Mouse (Mus musculus) heart, postnatal 0 days (tissue): ENCODE results near the gene Nrxn2. TPM values are rescaled to one million over a fixed set of nuclear protein-coding genes. Genes with fewer than 3 reads are reported as not detected.

Experiments
- ATAC-seq: fragments of 200-750 bp; cut with Nextera tagmentation; 2 replicates; pipeline ENCODE4 v1.8.0; 2017; ENCODE audit warnings: low read depth, moderate number of reproducible peaks, moderate library complexity; ENCODE audit not compliant: insufficient read depth
- DNase-seq: peaks from one replicate; pipeline ENCODE4 v3.0.0-alpha.2; 2016; ENCODE audit warnings: low spot score
- H3K27ac ChIP-seq: fragments of 300-500 bp; sonication (generic); 2 replicates; pipeline ENCODE4 v1.5.1; 2014; ENCODE audit warnings: low read depth, mild to moderate bottlenecking
- H3K27me3 ChIP-seq: fragments of 300-500 bp; sonication (generic); 2 replicates; pipeline ENCODE4 v1.6.1; 2014; ENCODE audit warnings: low read length, mixed read lengths; ENCODE audit not compliant: control insufficient read depth, insufficient read depth
- H3K36me3 ChIP-seq: fragments of 300-500 bp; sonication (generic); replicated peaks from 2 replicates; pipeline ENCODE4 v1.6.1; 2014; ENCODE audit warnings: low read length, mixed read lengths; ENCODE audit not compliant: control insufficient read depth, insufficient read depth
- H3K4me1 ChIP-seq: fragments of 300-500 bp; sonication (generic); 2 replicates; pipeline ENCODE4 v1.6.1; 2014; ENCODE audit warnings: antibody characterized with exemption; ENCODE audit not compliant: control insufficient read depth, insufficient read depth
- H3K4me2 ChIP-seq: fragments of 300-500 bp; sonication (generic); 2 replicates; pipeline ENCODE4 v1.6.1; 2014; ENCODE audit warnings: low read depth, mild to moderate bottlenecking, low read length, moderate library complexity
- H3K4me3 ChIP-seq: fragments of 300-500 bp; sonication (generic); 2 replicates; pipeline ENCODE4 v1.5.1; 2014; ENCODE audit warnings: low read depth, low read length
- H3K9ac ChIP-seq: fragments of 300-500 bp; sonication (generic); replicated peaks from 2 replicates; pipeline ENCODE4 v1.6.1; 2014; ENCODE audit warnings: low read depth, low read length, mixed read lengths
- H3K9me3 ChIP-seq: fragments of 300-500 bp; sonication (generic); replicated peaks from 2 replicates; pipeline ENCODE4 v1.6.1; 2016; ENCODE audit warnings: low read length; ENCODE audit not compliant: control insufficient read depth
- CTCF ChIP-seq: IDR thresholded peaks from 2 replicates; pipeline ENCODE4 v1.5.1; 2016; ENCODE audit warnings: antibody characterized with exemption, control low read depth, low read depth
- EP300 ChIP-seq: IDR thresholded peaks from 2 replicates; pipeline ENCODE4 v1.6.1; 2016; ENCODE audit warnings: antibody characterized with exemption, low read depth
- WGBS: fragments of 180-500 bp; shearing (Covaris S2); extraction: QIAGEN DNeasy Blood & Tissue Kit; methylation state at CpG from one replicate; pipeline ENCODE4 v1.1.7; 2014; 5-methylcytosine and 5-hydroxymethylcytosine counted together
- polyA plus RNA-seq: library from polyadenylated mRNA; unstranded; fragments of >200 nt; fragmentation: Nextera tagmentation; extraction: Ambion mirVana; gene quantifications from 2 replicates; pipeline ENCODE4 v1.2.1, GENCODE M21; 2015
- total RNA-seq: library from RNA; depleted of rRNA; stranded (reverse); fragments of >200 nt; gene quantifications from 2 replicates; pipeline ENCODE4 v1.2.3, GENCODE M21; 2014; ENCODE audit warnings: low replicate concordance

Nrxn2 gene
- total and polyA plus RNA-seq, 2 experiments from 2014 or later = 0.68 TPM; not detected in 1

- no peak overlapping the region for H3K27ac ChIP-seq
- H3K27me3 ChIP-seq = peaks cover 89% of the 10 kb centered on the region
- TF ChIP-seq EP300 (no peak), CTCF (no peak)
- ATAC-seq = no peak
- no peak for DNase-seq
- 0 out of 2 replicates have a peak overlapping the region, but pooled peaks have one; percentile 10 for H3K9ac ChIP-seq
- under 1% methylated on average over 34 of the region's 39 CpGs for WGBS
- H3K4me1 ChIP-seq = no peaks in the 10 kb centered on the region
- peak overlapping the region; percentile 49 for H3K4me3 ChIP-seq
- no peaks in the 10 kb centered on the region for H3K36me3 ChIP-seq
- H3K4me2 ChIP-seq = peak overlapping the region; percentile 64
- no peaks in the 10 kb centered on the region for H3K9me3 ChIP-seq
These were observed 79.3 kb downstream of the Nrxn2 start for GRCm38 (mm10) chr19:6497803-6498202.

GRCm38 (mm10) chr19:6498350-6499131 is 80.0 kb downstream of the Nrxn2 start:
- Histone ChIP-seq H3K9ac (0 out of 2 replicates have a peak overlapping the region, but pooled peaks have one; percentile 10), H3K27me3 (peaks cover 89% of the 10 kb centered on the region), H3K9me3 (no peaks in the 10 kb centered on the region), H3K4me2 (peak overlapping the region; percentile 64), H3K36me3 (no peaks in the 10 kb centered on the region), H3K27ac (no peak overlapping the region), H3K4me3 (peak overlapping the region; percentile 49), H3K4me1 (no peaks in the 10 kb centered on the region)
- TF ChIP-seq EP300 (no peak), CTCF (no peak)
- WGBS = 5% methylated on average over 26 of the region's 38 CpGs
- DNase-seq (no peak), ATAC-seq (no peak)

- ATAC-seq (no peak), DNase-seq (no peak)
- Histone ChIP-seq H3K4me1 (no peaks in the 10 kb centered on the region), H3K9ac (no peak overlapping the region), H3K9me3 (no peaks in the 10 kb centered on the region), H3K4me2 (no peak overlapping the region), H3K27ac (no peak overlapping the region), H3K27me3 (peaks cover 94% of the 10 kb centered on the region), H3K4me3 (no peak overlapping the region), H3K36me3 (no peaks in the 10 kb centered on the region)
- no peak for TF ChIP-seq CTCF
- TF ChIP-seq EP300 = no peak
- 44% methylated on average over 6 of the region's 6 CpGs for WGBS
These were observed 81.5 kb downstream of the Nrxn2 start for GRCm38 (mm10) chr19:6499860-6500635.

- Histone ChIP-seq H3K4me2 (no peak overlapping the region), H3K36me3 (no peaks in the 10 kb centered on the region), H3K9me3 (no peaks in the 10 kb centered on the region), H3K27me3 (peaks cover 90% of the 10 kb centered on the region), H3K4me1 (no peaks in the 10 kb centered on the region), H3K9ac (no peak overlapping the region), H3K27ac (no peak overlapping the region), H3K4me3 (no peak overlapping the region)
- no peak for TF ChIP-seq CTCF
- no peak for TF ChIP-seq EP300
- 23% methylated on average over 2 of the region's 2 CpGs for WGBS
- ATAC-seq (no peak), DNase-seq (no peak)
These were observed 82.1 kb downstream of the Nrxn2 start for GRCm38 (mm10) chr19:6500636-6501025.

GRCm38 (mm10) chr19:6502035-6502541 is 83.6 kb downstream of the Nrxn2 start:
- Histone ChIP-seq H3K4me2 (peak overlapping the region; percentile 39), H3K4me1 (no peaks in the 10 kb centered on the region), H3K27me3 (peaks cover 95% of the 10 kb centered on the region), H3K27ac (no peak overlapping the region), H3K4me3 (peak overlapping the region; percentile 10), H3K9ac (no peak overlapping the region), H3K9me3 (no peaks in the 10 kb centered on the region), H3K36me3 (no peaks in the 10 kb centered on the region)
- ATAC-seq (no peak), DNase-seq (no peak)
- TF ChIP-seq CTCF = no peak
- no peak for TF ChIP-seq EP300
- 1% methylated on average over 25 of the region's 25 CpGs for WGBS
